Mouse (Mus musculus): ENCODE results near the gene Tbx15. TPM values are rescaled to one million over a fixed set of nuclear protein-coding genes. Genes with fewer than 3 reads are reported as not detected.

Tbx15 gene
- 0.21 TPM for polyA plus RNA-seq (2014; fragmentation: Illumina TruSeq; extraction: RNeasy Lipid Tissue Mini Kit (QIAGEN cat#74804); ENCODE audit: low read depth, low replicate concordance)

GRCm38 (mm10) chr3:99240213-99240720, at the start of gene Tbx15:
TSS of gene Tbx15 (plus strand) at chr3:99240381.

Other genes starting within 250 kb of the Tbx15 start
- 4.3 TPM for gene Wars2, start 99.3 kb upstream of the Tbx15 start, polyA plus RNA-seq (2014; fragmentation: Illumina TruSeq; extraction: RNeasy Lipid Tissue Mini Kit (QIAGEN cat#74804); ENCODE audit: low read depth, low replicate concordance)